Mouse (Mus musculus): Measurements from ENCODE around the gene Spcs2. TPM values are rescaled to one million over a fixed set of nuclear protein-coding genes. Genes with fewer than 3 reads are reported as not detected.

The Spcs2 gene
- total RNA-seq (2021): 100 to 1,000 TPM; 118 to 135 TPM
- long read RNA-seq, experiment 1, transcript Spcs2-201 (5 exons, 2,909 nt): major isoform, 367 of 385 reads
- long read RNA-seq, experiment 1, partial matches to known transcripts: 6 of 385 reads
- long read RNA-seq, experiment 1, other reads (novel, unspliced or antisense): 12 of 385 reads
- long read RNA-seq, experiment 2, transcript Spcs2-201 (5 exons, 2,909 nt): major isoform, 167 of 173 reads
- long read RNA-seq, experiment 2, partial matches to known transcripts: 5 of 173 reads
- long read RNA-seq, experiment 2, other reads (novel, unspliced or antisense): 1 of 173 reads

DNA sequence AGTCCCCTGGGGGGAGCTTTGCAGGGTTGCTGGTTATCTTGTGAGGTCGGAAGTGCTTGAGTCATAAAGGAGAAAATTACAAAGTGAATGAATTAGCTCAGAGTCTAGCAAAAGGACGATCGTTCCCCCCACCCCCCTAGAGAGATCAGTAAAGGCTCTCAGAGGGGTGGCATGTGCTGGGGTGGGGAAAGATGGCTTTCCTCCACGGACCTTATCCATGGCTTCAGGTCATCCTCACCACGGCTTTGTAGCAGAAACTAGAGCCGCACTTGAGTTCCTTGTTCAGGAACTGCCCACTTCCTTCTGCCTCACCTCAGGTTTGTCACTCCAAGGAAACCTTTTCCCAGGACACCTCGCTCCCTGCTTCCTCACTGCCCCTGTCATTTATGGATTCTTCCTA, at the start of gene Spcs2:
Gene Spcs2, minus strand, starts transcription at position 101 of the 400 bp plus-strand sequence.
- no peak for DNase-seq

DNA sequence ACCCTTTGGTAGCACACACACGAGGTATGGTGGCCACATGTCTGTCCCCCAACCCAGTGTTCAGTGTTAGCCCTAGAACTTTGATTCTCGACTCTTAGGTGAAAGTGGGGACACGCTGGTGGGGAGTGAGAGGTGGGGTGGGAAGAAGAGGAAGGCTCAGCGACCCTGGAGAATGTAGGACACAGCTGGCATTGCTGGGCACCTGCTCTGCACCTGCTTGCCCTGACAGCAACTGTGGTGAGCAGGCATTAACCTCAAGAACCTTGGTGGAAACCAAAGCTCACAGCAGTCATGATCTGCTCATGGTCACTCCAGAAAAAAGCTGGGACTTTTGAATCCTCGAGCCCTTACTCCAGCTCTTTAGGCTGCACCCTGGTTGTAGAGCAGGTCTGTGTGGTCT, 47.8 kb upstream of the Spcs2 start:
- no peak for DNase-seq

DNA sequence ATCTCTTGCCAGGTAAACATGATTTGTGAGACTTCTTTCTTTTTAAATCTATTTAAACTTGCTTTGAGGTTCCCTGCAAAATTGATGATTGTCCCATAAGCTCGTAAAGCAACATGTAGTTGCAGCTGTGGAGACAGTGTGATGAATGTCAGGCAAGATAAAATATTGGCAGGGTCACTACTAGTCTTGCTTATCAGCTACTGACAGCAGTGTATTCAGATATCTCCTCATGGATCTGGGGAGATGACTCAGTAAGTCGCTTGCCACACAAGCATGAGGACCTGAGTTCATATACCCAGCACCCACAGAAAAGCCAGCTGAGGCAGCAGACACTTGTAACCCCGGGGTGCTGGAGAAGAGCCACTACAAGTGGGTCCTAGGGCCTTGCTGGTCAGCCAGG, 44.2 kb upstream of the Spcs2 start:
- no peak for DNase-seq

DNA sequence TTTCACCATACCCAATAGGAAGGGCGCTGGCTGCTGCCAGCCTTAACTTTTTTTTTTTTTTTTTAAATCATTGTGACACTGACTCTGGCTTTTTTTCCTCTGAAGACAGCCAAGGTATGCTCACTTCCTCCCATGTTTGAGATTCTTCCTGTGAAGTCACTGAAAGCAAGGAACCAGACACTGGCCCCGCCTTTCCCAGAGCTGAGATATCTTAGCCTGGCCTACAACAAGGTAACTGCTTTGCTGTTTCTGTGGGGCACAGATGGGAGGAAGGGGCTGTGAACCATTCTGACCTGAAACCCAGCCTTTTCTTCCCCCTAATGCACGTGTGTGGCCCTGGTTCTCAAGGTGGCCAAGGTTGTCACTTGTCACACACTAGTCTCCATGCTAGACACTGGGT, 43.1 kb upstream of the Spcs2 start:
- no peak for DNase-seq

DNA sequence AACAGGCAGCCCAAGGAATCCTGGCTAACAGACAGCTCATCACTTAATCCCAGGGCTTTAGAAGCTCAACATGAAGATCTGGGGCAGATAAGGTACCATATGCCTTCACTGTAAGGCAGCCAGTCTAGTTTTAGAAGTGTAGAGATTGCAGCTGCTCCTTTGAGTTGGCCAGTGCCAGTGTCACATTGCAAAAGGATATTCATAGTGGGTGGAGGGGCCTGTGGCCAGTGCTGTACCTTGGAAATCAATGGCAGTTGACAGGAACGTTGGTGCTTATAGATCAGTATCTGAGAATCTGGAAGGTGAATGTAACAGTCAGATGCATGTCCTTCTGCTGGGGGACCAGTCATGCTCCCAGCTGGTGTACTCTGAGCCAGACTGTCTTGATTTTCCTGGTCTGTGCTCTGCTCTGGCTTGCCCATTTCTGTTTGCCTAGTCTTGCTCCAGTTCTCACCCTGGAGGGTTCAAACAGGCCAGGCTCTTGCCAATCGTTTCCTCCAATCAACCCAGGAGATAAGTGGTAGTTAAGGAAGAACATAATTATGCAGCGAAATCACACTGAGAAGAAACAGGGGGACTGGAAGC, 41.3 kb upstream of the Spcs2 start:
- DNase-seq: no peak

DNA sequence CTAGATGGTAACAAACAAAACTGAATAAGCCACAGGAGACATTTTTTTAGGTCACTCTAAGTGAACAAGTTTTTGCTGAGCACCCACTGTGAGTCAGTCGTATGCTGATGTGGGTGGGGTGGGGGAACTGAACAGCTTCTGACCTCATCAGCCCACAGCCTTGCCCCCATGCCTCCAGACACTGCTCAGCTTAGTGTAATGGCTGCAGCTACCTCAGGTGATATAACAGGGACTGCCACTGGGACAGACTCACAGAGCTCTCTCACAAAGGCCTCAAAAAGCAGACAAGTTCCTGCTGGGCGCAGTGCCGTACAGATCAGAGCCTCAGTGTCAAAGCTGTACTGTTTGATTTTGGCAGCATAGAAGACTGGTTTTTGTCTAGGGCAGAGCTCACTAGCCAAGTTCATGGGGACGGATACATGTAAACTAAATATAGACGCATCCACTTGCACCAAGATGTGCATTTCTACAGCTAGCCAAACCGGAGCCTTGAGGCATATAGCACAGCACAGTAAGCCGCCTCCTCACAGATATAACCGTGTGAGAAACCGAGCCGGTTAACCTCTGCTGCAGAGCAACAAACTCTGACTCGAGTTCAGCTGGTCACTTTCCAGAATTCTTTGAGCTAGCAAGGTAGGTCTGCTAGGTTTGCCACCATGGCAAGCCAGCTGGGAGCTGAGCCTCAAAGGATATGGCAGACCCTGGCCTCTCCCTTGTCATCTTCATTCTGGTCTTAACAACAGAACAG, 39.8 kb upstream of the Spcs2 start:
- no peak for DNase-seq

DNA sequence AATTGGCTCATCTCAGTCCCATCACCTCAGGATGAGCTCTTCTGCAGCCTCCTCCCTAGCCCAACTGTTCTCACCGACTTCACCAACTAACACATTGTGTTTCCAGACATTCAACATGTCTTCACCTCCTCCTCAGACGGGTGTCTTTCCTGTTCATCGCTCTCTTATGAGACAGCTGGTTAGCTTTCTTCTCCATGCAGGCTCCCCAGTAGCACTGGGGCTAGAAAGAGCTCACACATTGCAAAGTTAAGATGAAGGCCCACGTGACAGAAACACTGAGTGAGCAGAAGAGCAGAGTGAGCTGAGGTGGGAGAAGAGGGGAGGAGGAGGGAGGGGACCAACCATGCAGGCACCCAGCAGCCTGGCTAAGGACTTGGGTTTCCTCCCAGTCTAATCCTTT, 38.9 kb upstream of the Spcs2 start:
- DNase-seq: no peak

DNA sequence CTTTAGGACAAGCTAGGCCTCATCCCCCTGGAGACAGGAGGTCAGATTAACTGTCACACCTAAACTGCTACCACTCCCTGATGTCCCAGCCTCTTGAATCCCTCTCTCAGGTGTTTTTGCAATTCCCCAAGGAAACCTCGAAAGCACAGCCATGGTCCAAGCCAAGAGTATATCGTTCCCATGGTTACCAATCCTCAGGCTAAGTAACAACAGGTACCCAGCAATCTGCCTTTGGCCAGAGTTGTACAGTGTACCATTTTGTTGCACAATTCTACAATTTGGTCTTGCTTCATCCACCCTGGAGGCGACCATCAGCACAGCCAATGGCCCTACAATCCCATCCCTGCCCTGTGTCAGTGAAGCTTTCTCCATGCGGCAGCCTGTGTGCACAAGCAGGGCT, 33.6 kb upstream of the Spcs2 start:
- no peak for DNase-seq

DNA sequence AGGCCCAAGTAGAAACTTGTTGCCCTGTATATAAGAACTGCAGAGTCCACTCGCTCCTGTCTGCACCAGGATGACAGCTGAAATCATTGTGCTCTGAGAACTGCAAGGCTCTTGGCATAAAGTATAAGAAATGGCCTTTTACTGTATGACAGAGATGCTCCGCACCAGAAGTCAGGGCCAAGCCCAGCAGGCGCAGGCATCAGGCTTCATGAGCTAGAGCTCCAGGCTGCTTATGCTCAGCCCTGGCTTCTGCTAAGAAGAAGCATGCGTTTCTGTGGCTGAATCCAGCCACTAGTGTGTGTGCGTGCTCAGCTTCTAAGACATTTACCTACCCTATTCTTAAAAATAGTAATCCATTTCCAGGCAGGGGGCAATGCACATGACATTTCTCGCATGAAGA, 31.2 kb upstream of the Spcs2 start:
- peak; percentile 49 for DNase-seq

DNA sequence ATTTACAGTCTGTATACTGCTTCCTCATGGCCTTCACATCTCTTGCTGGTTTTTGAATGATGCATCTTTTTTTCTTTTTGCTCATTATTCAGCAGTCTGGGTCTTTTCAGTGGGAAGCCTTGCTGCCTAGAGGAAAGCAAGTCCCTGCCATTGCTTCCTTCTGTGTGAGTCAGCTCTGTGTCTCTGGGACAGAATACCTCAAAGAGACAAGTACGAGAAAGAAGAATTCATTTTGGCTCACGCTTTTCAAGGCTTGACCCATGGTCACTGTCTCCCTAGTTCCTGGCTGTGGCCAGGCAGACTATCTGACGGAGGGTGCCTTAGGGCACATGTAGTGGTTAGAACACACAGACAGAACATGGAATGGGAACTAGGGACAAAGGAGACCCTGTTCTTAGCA, 30.7 kb upstream of the Spcs2 start:
- peak; percentile 46 for DNase-seq

DNA sequence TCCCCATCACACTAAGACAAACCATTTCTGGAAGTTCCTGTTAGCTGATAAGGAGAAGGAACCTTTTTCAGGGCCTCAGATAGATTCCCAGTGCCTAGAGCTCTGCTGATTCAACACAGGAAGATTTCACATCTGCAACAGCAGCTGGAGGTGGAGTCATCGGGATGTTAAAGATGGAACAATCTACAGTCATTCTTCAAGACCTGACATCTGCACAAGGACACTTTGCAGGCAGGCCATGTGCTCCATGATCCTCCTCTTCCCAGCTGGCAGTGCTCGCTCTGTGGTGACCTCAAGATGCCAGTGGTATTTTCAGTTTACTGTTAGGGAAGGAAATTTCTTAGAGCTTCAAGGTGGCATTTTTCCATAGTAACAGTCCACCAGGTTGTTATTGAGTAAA, 29.1 kb upstream of the Spcs2 start:
- peak; percentile 43 for DNase-seq

DNA sequence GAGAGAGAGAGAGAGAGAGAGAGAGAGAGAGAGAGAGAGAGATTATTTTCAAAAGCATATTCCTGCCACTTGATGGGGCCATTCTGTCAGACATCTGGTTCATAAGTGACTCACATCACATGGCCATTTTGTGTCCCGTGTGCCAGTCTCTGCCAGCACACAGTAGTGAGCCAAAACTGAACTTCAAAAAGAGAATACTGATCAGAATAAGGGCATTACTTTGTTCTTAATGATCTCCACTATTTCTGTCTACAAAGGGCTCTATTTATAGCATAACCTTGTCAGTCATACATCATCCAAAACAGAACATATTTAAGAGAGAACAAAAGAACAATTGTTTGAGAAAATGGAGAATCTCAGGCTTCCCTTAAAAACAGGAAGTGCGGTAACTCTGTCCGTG, 28.2 kb upstream of the Spcs2 start:
- no peak for DNase-seq

DNA sequence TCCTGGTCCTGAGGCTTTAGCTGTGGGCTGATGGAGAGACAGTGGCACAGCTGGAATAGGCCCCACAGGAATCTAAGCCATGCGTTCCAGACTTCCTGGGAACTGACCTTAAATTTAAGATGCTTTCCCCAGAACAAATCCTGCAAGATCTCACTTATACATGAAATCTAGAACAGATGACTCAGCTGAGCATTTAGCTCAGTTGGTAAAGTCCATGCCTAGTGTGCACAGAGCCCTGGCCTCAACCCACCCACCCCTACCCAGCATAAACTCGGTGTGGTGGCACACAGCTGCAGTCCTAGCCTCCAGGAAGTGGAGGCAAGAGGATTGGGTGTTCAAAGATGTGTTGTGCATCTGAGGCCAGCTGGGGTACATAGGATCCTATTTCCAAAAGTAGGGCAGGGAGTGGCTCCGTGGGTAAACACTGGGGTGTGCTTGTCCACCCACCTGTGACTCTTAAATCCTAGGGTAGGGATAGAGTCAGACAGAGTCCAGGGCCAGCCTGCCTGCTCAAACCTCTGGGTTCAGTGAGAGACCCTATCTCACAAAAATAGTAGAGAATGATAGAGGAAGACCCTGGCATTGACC, 27.0 kb upstream of the Spcs2 start:
- DNase-seq: no peak

DNA sequence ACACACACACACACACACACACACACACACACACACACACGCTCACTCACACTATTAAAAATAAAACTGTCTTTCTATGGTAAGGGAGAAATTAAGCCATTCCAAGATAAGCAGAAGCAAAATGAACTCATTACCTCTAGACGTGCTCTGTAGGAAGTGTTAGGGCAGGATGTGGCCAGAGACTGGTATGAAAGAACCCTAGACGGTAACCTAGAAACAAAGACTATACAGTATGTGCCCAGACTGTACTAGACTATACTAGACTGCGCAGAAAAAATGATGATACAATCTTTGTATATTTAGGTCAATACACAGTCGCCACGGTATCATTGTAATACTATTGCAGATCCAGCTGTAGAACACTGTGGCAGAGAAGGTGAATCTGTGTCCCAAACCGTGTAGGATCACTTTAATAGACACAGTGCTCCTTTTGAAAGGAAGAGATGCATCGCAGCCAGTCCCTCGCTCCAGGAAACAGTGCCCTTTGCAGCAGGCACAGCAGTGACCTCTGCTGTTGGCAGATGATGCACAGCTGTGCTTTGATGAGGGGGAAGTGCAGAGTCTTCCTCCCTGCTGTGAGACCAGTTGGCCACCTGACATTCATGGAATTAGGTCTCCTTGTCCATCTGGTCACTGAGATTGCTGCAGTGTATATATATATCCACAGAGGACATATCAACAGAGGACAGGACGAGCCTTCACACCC, 26.1 kb upstream of the Spcs2 start:
- no peak for DNase-seq

DNA sequence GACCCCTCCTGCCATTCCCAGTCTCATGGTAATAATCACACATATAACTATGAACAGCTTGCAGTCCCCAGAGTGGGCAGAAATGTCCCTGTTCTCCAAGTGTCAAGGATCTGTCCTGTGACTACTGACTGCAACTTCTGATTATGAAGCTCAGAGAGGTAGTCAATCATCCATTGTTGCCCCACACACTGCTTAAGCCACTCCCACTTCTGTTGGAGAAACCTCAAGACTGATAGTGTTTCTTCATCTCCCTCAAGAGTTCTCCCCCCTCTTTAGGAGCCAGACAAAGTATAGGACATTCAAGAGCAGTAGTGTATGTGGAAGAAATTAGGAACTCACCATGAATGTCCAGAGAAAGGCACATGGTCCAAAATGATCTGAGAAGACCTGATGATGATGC, 24.5 kb upstream of the Spcs2 start:
- DNase-seq: no peak

DNA sequence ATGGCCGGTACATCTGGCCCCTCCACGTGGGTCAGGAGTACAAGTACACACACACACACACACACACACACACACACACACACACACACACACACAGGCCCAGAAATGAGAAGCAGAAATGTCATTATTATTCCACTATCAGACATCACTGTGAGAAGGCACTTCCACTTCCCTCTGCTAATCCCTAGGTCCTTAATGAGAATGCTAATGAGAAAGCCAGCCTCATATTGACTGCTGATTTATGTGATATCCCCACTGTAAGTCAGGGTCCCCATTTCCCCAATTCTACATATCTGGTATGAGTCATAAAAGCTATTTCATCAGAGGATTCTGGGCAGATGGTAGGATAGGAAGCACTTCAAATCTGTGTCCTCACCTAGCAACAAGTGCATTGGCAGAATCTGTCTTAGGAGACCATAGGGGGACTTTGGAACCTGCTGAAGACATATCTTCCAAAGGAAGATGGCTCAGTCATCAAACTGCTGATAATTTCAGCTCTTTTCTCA, 24.0 kb upstream of the Spcs2 start:
- no peak for DNase-seq

DNA sequence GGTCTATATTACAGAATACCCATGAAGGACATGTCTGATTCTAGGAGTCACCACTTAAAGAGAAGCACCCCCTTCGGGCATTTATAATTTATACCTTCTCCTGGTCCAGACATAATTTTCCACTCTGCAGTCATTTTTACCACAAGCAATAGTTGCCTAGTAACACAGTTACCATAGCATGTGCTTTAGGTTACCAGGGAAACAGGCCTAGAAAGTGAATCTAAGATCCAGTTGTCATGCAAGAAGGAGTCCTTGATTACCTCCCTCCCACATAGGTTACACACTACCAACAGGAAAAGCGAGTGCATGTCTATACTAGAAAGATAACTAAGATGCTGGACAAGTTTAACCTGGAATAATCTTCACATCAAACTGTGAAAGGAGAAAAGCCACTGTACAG, 15.0 kb upstream of the Spcs2 start:
- no peak for DNase-seq

DNA sequence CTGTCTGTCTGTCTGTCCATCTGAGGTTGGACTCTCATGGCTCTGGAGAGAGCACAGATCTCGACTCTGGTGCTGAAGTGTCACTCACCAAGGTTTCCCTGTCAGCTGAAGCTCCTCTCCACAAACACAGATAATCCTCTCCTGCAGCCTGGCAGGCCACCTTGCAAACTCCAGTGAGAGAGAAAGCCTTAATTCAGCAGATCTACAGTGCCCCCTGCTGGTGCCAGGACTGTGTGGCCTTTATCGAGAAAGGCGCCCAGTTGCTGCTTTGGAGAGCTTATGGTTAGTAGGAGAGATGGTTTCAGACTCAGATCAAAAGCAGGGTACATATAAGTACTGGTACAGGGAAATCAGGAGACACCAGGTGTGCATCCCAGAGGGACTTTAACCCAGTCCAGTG, 13.1 kb upstream of the Spcs2 start:
- peak; percentile 90 for DNase-seq

DNA sequence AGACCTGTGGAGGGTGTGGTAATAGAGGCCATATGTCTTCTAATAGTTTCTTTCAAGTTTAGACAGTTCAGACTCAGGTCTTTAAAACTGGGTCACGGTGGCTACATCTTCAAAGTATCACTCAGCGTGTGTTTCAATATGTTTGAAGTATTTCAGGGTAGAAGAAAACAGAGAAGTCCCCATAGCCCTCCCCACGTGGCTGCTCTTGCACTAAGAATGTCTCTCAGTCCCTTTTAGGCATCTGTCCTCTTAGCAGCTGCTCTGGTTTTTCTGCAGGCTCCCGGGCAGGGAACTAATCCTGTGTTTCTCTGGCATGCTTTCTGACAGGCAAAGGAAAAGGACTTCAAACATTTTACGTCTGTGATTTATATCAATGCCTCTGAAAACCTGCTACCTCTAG, 12.6 kb upstream of the Spcs2 start:
- DNase-seq: no peak

DNA sequence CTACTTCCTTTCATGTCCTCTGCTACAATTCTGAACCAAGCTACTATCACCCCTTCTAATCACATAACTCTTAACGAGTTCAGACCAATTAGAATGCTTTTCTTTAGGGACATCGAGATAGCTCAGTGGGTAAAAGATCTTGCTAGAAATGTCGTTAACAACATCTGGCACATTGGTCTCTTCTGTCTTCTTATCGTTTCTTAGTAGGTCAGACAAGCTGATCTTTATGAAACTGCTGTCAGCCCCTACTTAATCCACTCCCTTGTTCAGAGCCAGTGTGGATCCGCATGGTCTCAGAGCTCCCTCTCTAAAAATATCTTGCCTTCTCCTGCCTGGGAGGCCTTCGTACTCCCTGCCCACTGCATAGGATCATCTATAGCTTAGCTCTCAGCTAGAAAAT, 10.7 kb upstream of the Spcs2 start:
- no peak for DNase-seq

DNA sequence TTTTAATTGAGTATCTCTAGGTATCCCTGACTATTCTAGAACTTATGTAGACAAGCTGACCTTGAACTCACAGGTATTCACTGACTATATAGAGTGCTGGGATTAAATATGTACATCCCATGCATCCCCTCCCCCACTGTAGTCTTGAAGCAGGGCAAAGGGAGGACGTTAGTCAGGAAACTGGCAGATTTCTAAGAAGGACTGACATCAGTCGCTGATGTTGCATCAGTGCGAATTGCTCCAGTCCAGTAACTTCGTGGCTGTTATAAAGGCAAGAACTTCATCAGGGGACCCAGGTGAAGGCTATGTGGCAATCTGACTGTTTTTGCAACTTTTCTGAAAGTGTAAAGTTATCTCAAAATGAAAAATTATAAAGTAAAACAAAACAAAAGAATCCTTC, 6.0 kb upstream of the Spcs2 start:
- no peak for DNase-seq

DNA sequence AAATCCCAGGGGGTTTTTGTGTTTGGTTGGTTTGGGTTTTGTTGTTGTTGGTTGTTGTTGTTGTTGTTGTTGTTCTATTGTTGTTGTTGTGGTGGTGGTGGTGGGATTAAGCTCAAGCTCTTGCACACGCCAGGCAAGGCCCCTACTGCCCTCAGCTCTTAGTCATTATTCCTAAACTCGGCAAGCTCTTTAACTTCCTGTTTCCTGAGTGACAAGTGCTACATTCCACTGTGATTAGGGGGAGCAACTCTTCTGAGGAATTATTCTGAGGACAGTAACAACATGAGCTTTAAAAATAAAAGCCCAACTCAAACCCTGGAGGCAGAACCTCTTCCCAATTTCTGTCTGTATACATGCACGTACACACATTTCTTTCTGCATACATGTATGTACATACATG, 2.0 kb upstream of the Spcs2 start:
- DNase-seq: no peak

Measured in adrenal gland, postnatal 10 days (tissue).